Mouse (Mus musculus) lung, postnatal 0 days (tissue): Measurements from ENCODE around the gene Pla2g7.

Source experiments
- CTCF ChIP-seq: IDR thresholded peaks from 2 replicates; pipeline ENCODE4 v1.5.1; 2016; ENCODE audit warnings: antibody characterized with exemption, mild to moderate bottlenecking
- EP300 ChIP-seq: IDR thresholded peaks from 2 replicates; pipeline ENCODE4 v1.6.1; 2016; ENCODE audit warnings: antibody characterized with exemption, mild to moderate bottlenecking, control low read depth

GRCm38 (mm10) chr17:43554516-43555403 is 13.1 kb upstream of the Pla2g7 start:
- TF ChIP-seq CTCF (no peak), EP300 (no peak)
